Mouse (Mus musculus) cerebellum, postnatal 10 days (tissue): ENCODE data around the gene Prdx5.
"Not testable (repeated sequence)": the region's sequence is repeated elsewhere in the genome, so short reads cannot be mapped to it uniquely, and the experiment has no call there.

Source experiments
- DNase-seq, 2 experiments: peaks; one replicate each; pipeline ENCODE4 v3.0.0; 2021; ENCODE audit warnings: mixed read lengths in 2 of 2

Prdx5 gene

GRCm38 (mm10) chr19:6915276-6915675, 5.4 kb upstream of the Prdx5 start:
- no peak for DNase-seq

GRCm38 (mm10) chr19:6914540-6914939, 4.6 kb upstream of the Prdx5 start:
- DNase-seq = no peak

GRCm38 (mm10) chr19:6913991-6914390, 4.1 kb upstream of the Prdx5 start:
- DNase-seq = peak in 1 of 2 experiments; percentile 41

- DNase-seq = no peak
Measured at GRCm38 (mm10) chr19:6913036-6913435, 3.1 kb upstream of the Prdx5 start.

DNA sequence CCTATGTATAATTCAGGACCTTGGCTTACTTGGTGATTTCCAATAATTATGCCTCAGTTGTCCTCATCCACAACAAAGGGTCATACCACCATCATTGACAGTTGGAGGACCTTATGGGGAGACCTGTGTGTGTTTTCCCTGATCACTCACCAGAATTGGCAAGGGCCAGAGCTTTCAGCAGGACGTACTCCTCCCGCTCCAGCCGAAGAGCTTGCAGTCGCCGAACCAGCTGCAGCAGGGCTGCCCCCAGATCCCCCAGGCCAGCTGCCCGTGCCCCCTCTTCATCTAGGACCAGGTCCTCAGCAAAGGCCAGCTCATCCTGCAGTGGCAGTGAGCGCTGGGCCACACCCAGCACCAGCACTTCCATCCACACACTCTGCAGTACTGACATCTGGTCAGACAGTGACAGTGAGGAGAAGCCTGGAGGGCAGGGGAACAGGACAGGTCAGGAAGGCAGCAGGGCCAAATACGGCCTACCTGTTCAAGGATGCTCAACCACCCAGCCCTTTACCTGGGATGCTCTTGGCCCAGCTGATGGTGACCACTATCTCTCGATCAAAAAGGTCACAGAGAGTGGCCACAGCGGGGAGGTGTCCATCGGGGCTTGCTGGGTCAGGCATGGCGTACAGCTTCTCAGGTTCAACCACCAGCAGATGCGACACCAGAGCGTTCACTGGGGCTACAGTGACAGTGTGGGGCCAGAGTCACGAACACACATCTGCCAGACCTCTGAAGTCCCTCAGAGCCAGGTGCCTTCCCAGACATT, 2.5 kb upstream of the Prdx5 start:
- DNase-seq = no peak

- DNase-seq = peak in 1 of 2 experiments; percentile 28
Measured at GRCm38 (mm10) chr19:6911101-6912074, 1.5 kb upstream of the Prdx5 start.

DNA sequence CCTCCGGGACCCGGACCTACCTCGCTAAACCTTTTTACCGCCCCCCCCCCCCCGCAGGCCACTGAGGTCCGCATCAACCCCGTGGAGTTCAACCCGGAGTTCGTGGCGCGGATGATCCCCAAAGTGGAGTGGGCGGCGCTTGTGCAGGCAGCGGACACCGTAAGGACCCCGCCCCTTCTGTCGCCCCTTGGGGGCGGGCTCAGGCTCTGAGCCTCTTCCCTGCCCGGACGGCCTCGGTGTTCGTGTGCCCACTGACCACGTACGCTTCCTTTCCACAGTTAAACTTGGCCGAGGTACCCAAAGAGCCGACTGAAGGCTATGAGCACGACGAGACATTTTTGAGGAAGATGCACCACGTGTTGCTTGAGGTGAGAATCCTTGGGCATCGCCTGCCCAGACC, 400 bp upstream of the Prdx5 start:
- DNase-seq = peak; percentile 63 to 69

DNA sequence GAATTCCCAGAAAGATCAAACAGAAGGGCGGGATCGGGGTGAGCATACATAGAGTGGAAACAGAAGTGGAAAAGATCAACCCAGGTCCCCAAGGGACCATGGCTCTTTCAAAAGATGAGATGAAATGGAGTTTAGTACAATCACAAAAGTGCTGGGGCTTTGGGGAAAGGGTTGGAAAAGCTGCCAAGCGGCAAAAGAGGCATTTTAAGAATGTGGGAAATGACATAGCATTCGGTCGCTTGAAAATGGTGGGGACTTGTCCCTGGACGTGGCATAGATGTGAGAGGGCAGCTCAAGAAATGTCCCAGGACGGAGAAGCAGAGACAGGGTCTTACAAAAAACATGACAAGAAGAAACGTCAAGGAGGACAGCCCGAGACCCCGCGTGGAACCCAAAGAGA, 885 bp downstream of the Prdx5 start:
- DNase-seq = no peak

DNA sequence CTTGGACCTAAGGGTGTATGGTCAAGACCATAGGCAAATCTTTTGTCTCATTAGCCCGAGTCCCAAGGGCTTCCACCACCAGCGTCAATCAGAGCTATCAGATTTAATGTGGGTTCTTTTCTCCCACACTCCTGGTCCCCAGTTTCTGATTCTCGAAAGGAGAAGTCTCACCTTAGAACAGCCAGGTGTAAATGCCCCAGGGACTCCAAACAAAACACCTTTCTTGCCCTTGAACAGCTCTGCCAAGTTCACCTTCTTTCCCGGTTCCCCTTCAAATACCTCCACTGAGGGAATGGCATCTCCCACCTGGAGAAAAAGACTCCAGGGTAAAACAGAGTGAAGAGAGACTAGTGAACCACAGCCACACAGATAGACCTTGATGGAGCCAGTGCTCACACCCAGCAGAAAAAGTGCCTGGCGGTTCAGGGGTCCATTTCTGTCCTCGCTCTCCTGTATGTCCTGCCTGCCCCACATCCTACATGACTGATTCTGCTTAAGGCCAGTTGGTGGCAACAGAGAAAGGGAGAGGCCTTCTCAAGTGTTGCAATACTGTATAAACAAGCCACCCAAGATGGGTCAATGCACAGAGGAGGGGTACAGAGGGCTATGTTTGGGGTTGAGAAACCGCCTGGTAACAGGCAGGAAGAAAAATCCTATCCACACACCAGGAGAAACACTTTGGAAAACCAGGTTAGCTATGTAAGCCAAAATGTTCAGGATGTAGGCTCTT, 1.9 kb downstream of the Prdx5 start:
- DNase-seq = no peak

DNA sequence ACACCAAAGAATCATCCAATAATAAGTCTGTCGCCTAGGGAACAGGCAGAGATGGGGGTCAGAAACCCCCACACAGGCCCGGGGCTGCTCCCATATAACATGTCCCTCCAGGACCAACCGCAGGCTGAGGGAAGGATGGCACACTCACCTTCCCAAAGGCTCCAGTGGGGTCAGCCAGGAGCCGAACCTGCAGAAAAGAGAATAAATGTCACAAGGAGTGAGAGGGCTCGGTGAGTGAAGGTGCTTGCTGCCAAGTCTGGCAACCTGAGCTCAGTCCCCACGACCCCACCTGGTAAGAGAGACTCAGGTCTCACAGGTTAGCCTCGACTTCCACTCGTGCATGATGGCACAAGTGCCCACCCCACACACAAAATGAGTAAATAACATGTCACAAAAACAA, 2.8 kb downstream of the Prdx5 start:
- no peak for DNase-seq

- no peak for DNase-seq
Measured at GRCm38 (mm10) chr19:6906199-6906598, 3.7 kb downstream of the Prdx5 start.

DNA sequence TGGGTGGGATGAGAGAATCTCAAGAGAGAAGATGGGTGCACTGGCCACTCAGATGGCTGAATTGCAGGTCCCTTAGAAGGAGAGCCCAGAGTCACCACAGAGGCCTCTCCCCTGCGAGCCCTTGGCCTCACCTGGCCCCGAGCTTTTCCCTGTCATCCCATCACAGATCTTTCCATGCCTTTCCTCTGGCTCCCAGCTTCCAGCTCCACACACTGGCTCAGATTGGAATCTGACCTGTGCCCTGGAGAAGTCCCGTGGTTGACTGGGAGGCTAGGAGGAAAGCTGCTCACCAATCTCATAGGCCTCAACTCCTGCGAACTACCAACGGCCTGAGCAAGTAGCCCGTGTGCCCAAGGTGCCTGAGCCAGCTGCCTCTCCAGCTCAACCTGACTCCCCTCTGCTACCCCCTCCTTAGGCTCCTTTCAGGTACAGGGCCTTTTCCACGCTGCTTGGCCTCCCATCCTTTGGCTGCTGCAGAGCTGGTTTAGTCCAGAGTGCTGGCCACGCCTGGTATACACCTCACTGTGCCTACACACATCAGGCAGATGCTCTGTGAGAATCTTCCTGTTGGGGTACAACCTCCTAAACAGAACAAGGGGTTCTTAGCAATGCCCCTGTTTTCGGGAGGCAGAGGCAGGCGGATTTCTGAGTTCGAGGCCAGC, 4.3 kb downstream of the Prdx5 start:
- DNase-seq = no peak

- DNase-seq = no peak
Measured at GRCm38 (mm10) chr19:6904846-6905245, 5.1 kb downstream of the Prdx5 start.

DNA sequence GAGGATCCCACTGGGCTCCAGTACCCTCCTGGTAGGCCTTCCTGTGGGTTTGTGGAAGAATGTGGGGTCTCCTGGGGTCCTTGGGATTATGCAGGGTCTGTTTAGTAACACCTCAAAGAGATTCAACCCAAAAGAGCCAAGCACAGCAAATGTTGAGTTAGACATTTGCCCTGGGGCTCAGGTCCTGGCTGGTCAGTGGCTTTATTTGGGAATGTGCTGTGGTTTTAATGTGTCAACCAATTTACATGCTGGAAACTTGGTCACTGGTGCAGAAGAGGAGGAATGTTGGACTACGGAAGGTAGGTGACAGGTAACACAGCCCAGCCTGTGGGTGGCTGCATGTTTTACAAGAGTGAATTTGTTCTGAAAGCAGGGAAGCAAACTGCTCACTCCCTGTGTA, 6.9 kb downstream of the Prdx5 start:
- no peak for DNase-seq

DNA sequence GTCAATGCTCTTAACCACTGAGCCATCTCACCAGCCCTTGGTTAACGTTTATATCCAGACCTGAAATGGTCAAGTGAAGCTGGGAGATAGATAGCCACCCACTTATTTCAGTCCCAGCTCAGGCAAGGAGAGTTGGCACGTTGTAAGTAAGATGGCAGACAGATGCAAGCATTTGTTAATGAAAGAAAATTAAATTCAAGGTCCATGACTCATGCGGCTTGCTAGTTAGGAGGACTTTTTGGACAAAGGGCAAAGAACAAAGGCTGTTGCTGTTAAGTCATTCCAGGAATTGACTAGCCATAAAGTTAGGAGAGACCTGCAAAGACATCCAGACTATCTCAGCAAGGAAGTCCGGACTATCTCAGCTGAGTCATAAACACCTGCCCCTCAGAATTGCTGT, 10.3 kb downstream of the Prdx5 start:
- DNase-seq = no peak

- not testable (repeated sequence) for DNase-seq
Measured at GRCm38 (mm10) chr19:6895608-6896305, 14.1 kb downstream of the Prdx5 start.

GRCm38 (mm10) chr19:6893731-6894451, 16.0 kb downstream of the Prdx5 start:
- no peak for DNase-seq

GRCm38 (mm10) chr19:6892512-6892911, 17.4 kb downstream of the Prdx5 start:
- DNase-seq = no peak

DNA sequence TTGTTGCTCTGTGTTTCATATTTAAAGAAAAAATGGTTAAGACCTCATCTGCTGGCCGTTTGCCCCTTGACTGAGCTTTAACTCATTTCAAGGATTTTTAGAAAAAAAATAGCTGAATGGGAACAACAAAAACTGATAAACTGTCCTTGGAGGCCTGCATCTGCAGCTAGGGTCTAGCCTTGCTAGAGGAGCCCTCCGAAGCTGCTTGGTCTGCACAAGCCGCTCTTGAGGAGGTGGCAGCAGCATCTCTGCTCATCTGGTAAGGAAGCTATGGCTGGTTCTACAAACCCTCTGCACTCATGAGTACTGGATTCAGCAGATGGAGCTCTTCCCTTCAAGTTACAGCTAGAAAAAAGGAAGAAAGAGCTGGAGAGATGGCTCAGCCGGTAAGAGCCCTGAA, 31.9 kb downstream of the Prdx5 start:
- no peak for DNase-seq

DNA sequence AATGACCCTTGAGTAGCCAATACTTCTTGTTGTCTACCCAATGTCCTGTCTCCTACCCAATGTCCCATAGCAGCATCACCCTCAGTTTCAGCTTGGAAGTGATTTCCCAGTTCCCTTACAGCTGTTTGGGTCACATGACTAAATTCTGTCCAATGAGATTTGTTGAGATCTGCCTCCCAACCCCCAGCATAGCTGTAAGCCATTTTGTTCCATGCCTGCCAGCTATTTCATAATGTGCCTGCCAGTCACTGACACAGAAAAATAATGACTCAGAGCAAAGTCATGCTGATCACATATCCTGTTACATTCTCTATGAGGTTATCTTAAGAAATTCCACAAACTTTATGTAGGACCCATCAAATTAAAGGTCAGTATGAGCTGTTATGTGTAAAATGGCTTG, 33.1 kb downstream of the Prdx5 start:
- DNase-seq = no peak

DNA sequence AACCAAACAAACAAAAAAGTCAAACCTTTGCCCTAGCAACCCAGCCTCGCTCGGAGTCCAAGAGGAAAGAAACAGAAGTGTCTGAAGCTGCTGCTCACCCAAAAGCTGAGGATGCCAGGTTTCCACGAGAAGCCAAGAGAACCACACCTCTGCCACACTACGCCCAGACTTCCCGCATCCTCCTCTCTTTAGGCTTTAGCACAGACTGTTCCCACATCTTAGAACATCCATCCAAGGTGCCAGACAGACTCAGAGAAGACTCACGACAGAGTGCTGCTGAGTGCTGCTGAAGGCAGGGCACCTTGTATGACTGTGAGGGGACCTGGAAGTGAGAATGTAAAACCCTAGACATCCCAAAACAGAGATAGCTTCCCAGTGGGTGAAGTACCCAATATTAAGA, 34.1 kb downstream of the Prdx5 start:
- DNase-seq = no peak
